Mouse (Mus musculus) CD4-positive helper T cell, adult 2 months (primary cell): Measurements from ENCODE around the gene Srgap1.

Experiments
- DNase-seq: peaks from one replicate; pipeline ENCODE4 v3.0.0-alpha.2; 2012; ENCODE audit warnings: low read depth, missing footprints, low spot score

The Srgap1 gene

GRCm38 (mm10) chr10:121962053-121962452, 85.1 kb downstream of the Srgap1 start:
- no peak for DNase-seq

GRCm38 (mm10) chr10:121961121-121961893, 85.8 kb downstream of the Srgap1 start:
- DNase-seq: no peak

- DNase-seq: no peak
These were observed 88.4 kb downstream of the Srgap1 start for GRCm38 (mm10) chr10:121958741-121959140.

GRCm38 (mm10) chr10:121956505-121956904, 90.6 kb downstream of the Srgap1 start:
- DNase-seq: no peak

DNA sequence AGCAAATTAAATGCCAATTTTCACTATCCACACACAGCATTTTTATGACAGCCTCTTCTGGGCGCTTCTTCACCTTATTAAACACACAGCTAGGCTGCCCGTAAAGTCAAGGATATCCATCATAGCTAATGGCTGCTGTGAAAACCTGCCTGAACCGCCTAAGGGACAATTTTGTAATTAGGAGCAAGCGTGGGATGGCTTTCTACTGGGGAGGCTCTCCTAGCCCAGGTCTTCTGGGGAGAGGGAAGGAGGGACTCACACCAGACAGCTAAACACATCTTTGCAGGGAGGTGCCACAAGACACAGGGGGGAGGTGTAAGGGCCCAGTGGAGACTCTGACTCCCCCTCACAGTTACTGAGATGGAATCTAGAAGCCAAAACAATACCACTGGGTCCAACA, 91.4 kb downstream of the Srgap1 start:
- DNase-seq: no peak

DNA sequence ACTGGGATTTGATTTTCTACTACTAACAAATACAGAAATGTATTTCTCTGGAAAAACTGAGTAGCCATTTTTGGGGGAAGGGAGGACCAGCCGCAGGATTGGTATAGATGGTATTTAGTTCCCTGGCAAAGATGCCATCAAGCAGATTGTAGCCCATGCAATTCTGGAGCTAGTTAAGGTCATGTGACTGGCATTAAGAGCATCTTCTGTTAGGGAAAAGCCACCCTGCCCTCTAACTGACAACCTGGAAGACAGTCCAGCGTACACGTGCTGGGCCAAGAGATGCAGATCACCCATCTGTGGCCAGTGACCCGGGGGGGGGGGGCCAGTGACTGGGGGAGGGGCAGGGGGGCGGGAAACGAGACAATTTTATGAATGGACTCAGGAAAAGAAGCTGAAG, 92.2 kb downstream of the Srgap1 start:
- no peak for DNase-seq

DNA sequence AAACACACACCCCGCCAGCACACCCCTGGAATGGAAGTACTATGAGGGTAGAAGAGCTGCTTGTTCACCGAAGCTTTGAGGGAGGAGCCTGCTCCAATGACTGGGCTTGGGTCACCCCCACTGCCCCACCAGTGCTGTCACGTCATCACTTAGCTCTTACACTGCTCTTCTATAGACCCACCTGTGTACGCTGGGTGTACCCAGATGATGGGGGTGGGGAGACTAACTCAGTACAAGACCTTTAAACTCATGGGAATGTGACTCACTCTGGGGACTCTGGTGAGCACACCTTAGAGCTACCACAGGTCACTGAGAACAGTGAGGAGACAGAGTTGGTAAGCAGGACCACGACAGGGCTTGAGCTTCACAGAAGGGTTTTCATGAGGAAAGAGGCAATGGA, 94.1 kb downstream of the Srgap1 start:
- no peak for DNase-seq

DNA sequence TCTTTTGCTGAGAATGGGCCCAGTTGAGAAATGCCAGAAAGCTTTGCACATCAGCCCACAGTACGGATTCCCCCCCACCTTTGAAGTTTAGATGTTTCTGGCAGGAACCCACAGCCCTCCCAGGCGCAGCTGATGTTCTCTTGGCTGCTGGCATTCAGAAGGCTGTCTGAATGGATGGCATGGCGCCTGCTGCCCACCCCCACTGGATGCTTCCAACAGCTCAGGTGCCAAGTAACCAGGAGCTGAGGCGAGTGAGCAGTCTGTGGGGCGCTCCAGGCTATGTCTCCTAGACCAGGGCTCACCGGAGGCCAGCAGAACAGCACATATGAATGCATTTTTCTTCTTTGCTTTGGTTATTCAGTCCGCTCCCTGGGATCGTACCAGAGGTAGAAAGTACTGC, 100.9 kb downstream of the Srgap1 start:
- DNase-seq: no peak

GRCm38 (mm10) chr10:121931909-121932308, 115.2 kb downstream of the Srgap1 start:
- DNase-seq: no peak

DNA sequence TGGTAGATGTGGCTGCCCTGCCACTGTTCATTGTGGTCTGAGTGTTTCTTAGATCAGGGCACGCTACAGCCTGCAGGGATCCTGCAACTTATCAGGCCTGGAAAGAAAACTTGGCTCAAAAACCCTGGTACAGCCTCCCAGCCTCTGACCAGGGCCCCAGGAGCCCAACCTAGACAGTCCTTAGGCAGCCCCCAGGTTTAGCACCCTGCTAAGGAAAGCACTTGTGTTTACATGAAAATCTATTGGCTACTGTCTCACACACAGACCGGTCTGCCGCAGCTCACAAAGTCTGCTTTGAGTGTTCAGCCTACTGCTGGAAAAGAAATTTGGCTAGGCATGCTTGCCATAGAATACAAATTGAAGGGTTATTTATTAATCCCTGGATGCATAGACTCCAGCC, 121.0 kb downstream of the Srgap1 start:
- no peak for DNase-seq

DNA sequence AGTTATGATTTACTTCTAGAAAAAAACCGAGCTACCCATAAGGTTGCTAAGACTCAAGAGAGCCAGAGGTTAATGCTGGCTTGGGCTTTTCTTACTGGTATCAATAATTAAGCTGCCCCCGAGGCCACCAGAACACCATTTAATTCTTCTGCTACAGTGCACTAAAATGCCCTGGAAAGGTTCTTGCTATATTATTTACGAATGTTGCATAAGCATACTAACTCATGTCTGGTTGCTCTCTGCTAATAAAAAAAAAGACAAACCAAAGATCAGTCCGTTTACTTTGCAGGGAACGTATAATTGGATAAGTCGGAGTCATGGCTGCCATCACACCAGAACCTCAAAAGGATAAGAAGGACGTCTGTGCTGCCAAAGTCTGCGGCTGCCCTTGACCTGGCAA, 128.1 kb downstream of the Srgap1 start:
- no peak for DNase-seq

GRCm38 (mm10) chr10:121918579-121918978, 128.5 kb downstream of the Srgap1 start:
- DNase-seq: no peak

- no peak for DNase-seq
These were observed 131.6 kb downstream of the Srgap1 start for GRCm38 (mm10) chr10:121915530-121915929.

DNA sequence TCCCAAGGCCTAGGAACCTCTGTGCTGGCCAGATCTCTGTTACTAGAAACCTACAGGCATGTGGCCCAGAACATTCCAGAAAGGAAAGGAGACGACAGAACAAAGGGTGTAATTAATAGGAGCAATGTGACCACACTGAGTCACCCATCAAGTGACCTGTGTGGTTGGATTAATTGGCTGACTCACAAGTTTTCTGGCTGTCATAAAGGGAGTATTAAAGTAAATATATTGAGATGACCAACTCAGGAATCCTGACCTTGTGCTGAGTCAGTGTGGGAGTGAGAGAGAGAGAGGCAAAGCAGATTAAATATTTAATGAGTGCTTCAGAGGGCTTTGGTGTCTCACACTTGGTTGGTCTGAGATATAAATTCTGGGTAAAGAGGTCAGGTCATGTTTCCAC, 143.0 kb downstream of the Srgap1 start:
- DNase-seq: no peak

- DNase-seq: no peak
These were observed 144.5 kb downstream of the Srgap1 start for GRCm38 (mm10) chr10:121902651-121903050.

GRCm38 (mm10) chr10:121900772-121901171, 146.3 kb downstream of the Srgap1 start:
- DNase-seq: no peak

- DNase-seq: no peak
These were observed 147.4 kb downstream of the Srgap1 start for GRCm38 (mm10) chr10:121899706-121900105.

DNA sequence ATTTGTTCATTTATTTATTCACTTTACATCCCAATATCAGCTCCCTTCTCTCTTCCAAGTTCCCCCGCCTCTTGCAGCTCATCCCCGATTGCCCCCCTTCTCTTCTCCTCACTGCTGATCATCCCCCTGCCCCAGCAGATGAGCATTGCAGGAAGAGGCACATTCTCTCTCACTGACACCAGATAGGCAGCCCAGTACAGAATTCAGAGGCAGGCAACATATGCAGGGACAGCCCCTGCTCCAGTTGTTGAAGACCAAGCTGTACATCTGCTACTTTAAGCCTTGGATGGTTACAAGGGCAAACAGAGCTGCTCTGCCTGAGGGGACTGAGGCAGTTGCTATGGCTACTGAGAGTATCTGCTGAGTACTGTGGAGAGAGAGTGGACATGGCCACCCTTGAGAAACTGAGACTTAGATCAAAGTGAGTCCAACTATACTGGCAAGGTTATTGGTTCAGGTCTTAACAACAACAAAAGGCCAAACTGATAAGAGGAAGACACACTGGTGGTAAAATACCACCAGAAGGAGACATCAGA, 149.2 kb downstream of the Srgap1 start:
- no peak for DNase-seq

DNA sequence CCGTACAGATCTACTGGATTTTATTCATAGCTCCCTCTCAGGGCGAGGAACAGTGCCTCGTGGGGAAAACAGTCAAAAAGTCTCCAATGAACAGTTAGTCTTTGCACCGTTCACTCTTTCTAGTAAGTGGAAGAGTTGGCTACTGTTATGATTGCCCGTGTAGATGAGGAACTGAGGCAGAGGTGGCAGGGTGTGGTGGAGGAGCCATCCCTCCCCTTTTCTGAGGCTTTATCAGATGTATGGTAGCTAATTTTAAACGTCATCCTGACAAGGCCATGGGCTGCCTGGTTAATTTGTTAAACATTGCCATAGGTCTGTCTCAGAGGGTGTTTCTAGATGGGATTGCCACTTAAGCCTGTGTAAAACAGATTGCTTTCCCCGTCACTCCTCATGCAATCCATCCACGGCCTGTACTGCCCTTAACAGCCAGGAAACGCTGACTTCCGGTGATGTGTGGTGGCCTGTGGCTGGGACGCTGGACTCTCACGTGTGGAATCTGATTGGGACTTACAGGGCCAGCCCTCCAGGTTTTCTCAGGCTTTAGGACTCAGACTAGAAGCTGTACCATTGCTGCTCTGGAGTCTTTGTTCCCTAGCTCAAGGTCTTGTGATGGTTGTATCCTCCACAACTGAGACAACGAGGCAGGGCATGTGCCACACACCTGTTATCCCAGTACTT, 155.6 kb downstream of the Srgap1 start:
- no peak for DNase-seq

GRCm38 (mm10) chr10:121890061-121890460, 157.1 kb downstream of the Srgap1 start:
- DNase-seq: no peak

DNA sequence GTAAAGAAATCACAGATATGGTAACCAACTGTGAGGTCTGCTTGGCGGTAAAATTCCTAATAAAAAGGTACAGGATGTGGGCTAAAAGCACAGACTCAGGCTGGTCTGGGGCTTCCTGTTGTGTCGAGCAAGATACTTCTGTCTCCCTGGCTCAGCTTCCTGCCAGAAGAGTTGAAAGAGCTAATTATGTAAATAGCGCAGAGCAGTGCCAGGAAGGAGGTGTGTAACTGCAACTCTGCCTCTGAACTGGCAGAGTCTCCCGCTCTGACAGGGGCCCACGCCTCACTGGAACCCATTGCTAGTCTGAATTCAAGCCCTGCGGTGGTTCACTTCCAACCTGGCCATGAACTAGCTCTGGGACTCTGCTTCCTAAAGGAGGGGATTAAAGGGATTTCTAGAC, 160.3 kb downstream of the Srgap1 start:
- DNase-seq: peak; percentile 77

DNA sequence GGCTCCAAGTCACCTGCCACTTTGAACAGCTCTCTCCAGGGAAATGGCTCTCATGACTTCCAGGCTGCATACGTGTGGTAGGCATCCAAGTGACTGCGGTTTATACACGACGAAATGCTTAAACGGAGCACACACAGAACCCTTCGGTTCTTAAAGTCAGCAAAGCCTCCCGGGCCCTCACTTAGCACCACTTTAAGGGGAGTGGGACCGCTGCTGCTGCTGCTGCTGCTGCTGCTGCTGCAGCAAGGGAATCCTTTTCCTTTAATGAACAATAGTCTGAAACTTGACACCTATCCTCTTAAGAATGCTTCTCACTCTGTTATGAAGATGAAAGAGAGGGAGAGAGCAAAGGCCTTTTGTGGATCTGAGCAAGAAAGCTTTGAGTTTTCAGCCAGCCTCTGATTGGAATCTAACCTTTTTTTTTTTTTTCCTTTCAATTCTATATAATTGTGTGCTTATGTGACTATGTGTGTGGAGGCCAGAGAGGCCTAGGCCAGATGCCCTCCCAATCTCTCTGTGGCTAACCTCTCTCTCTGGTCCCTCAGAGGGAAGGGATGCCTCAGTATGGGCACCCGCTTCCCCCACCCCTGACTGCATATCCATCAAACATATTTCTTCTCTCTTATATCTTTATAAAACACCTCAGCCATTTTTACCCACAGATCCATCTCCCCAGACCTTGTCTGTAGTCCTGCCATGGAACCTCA, 161.4 kb downstream of the Srgap1 start:
- no peak for DNase-seq
